Mouse (Mus musculus) adrenal gland, postnatal 14 days (tissue): Measurements from ENCODE around the gene Nuak2. TPM values are rescaled to one million over a fixed set of nuclear protein-coding genes. Genes with fewer than 3 reads are reported as not detected.

Experiments used
- DNase-seq: peaks from one replicate; pipeline ENCODE4 v3.0.0; 2021; ENCODE audit warnings: mixed read lengths
- total RNA-seq: library from RNA; stranded (reverse); gene quantifications from 2 replicates; pipeline ENCODE4 v1.2.3, GENCODE M21; 2021

Gene Nuak2
- total RNA-seq, 1 experiment from 2014 or later = 3.7 TPM

GRCm38 (mm10) chr1:132298425-132298800 lies 17.5 kb upstream of the Nuak2 start, which contains the start of gene Klhdc8a:
Gene Klhdc8a, plus strand, starts transcription at chr1:132298626.
- DNase-seq = peak; percentile 91

GRCm38 (mm10) chr1:132298801-132299464 lies 17.0 kb upstream of the Nuak2 start:
- peak; percentile 81 for DNase-seq

GRCm38 (mm10) chr1:132299744-132300143 lies 16.2 kb upstream of the Nuak2 start:
- peak; percentile 68 for DNase-seq

GRCm38 (mm10) chr1:132301242-132301641 lies 14.7 kb upstream of the Nuak2 start:
- peak; percentile 33 for DNase-seq

GRCm38 (mm10) chr1:132302341-132302866 lies 13.5 kb upstream of the Nuak2 start:
- DNase-seq = peak; percentile 63

DNA sequence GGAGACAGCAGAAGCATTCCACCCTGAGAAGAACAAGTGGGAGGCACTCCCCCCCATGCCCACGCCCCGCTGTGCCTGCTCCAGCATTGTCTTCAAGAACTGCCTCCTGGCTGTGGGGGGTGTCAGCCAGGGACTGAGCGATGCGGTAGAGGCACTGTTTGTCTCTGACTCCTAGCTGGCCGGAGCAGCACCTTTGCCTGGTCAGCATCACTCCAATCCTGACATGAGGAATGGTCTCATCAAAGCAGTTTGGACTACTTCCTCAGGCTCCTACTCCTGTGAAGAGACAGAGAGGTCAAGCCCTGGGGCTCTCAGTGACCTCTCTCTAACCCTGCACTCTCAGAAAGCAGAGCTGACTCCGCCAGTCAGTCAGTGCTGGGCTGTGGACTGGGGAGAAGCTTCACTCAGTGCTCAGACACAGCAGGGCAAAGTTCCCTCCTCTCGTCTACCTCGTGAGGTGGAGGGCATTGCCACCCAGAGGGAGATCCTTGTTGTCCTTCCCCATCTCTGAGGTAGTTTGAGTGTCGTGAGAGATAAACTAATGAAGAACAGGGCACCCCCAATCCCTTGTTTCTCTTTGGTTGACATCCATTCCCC lies 11.2 kb upstream of the Nuak2 start:
- DNase-seq = peak; percentile 25

- DNase-seq = peak; percentile 82
Measured at GRCm38 (mm10) chr1:132306160-132306559, 9.8 kb upstream of the Nuak2 start.

GRCm38 (mm10) chr1:132306808-132307207 lies 9.1 kb upstream of the Nuak2 start:
- no peak for DNase-seq

DNA sequence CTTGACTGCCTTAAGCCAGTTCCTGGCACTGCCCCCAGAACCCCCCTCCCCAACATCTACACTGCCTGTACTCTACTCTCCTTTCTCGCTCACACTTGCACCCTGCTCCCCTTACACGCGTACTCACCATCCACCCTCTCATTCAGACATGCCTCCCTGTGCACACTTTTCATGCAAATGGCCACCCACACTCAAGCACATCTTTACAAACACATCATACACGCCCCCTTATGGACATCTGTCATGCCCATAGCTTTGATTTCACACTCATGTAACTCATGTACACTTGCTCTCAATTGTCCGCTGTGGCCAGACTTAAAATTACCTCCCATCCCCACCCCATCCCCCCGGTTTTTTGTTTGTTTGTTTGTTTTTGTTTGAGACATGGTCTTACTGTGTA lies 8.0 kb upstream of the Nuak2 start:
- no peak for DNase-seq

GRCm38 (mm10) chr1:132308674-132309073 lies 7.3 kb upstream of the Nuak2 start:
- no peak for DNase-seq

GRCm38 (mm10) chr1:132310754-132311153 lies 5.2 kb upstream of the Nuak2 start:
- DNase-seq = no peak

GRCm38 (mm10) chr1:132311174-132311859 lies 4.6 kb upstream of the Nuak2 start:
- no peak for DNase-seq

DNA sequence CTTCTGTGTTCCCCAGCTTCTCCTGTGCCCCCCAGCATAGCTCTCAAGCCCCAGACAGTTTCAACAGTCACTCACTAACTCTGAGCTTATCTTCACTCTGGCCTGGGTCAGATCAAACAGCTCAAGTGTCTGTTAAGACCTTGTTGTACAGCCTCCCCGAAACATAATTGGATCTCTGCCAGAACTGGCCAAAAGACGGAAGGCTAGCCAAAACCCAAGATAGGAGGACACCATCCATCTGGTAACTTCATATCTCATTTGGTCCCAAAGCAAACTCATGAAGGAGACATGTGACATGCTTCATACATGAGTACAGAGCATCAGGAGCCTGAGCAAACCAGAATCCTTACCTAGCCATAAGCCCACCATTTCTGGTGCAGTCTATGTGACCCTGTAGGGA lies 3.9 kb upstream of the Nuak2 start:
- peak; percentile 27 for DNase-seq

- peak; percentile 66 for DNase-seq
Measured at GRCm38 (mm10) chr1:132312703-132313102, 3.2 kb upstream of the Nuak2 start.

- DNase-seq = no peak
Measured at GRCm38 (mm10) chr1:132316625-132316994, 684 bp downstream of the Nuak2 start.

- peak; percentile 67 for DNase-seq
Measured at GRCm38 (mm10) chr1:132317413-132317812, 1.5 kb downstream of the Nuak2 start.

- no peak for DNase-seq
Measured at GRCm38 (mm10) chr1:132317894-132318863, 2.3 kb downstream of the Nuak2 start.

DNA sequence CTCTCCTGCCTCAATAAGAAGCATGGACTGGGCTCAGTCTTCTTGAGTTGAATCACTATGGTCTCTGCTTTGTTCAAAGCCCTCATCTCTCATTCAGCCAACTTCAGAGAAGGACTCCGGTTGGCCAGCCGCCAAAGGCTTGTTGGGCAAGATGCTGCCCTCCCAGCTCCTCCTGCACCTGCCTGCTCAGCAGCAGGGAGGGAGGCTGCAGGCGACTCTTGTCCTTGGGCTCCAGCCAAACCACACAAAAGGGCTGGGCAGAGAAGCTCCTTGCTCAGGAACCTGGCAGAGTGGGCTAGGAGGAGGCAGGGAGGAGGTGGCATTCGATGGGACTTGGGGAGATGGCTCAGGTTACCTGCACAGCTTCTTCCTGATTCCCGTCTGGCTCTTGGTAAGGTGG lies 3.3 kb downstream of the Nuak2 start:
- peak; percentile 80 for DNase-seq

GRCm38 (mm10) chr1:132321821-132322580 lies 6.1 kb downstream of the Nuak2 start:
- DNase-seq = no peak

- DNase-seq = peak; percentile 19
Measured at GRCm38 (mm10) chr1:132322711-132323542, 7.0 kb downstream of the Nuak2 start.
